Mouse (Mus musculus) midbrain, embryonic 10.5 days (tissue): ENCODE measurements around the gene Adad2. TPM values are rescaled to one million over a fixed set of nuclear protein-coding genes. Genes with fewer than 3 reads are reported as not detected.
A peak's percentile ranks its signal among the peaks of the same experiment; 100 is the strongest.

Experiments used
- DNase-seq: peaks from one replicate; pipeline ENCODE4 v3.0.0-alpha.2; 2017; ENCODE audit warnings: low spot score
- H3K27ac ChIP-seq: fragments of 300-500 bp; sonication (generic); replicated peaks from 2 replicates; pipeline ENCODE4 v1.5.1; 2016; ENCODE audit warnings: mild to moderate bottlenecking
- H3K27me3 ChIP-seq: fragments of 300-500 bp; sonication (generic); 2 replicates; pipeline ENCODE4 v1.6.1; 2016; ENCODE audit warnings: low read depth, mild to moderate bottlenecking; ENCODE audit not compliant: poor library complexity, severe bottlenecking
- H3K36me3 ChIP-seq: fragments of 300-500 bp; sonication (generic); 2 replicates; pipeline ENCODE4 v1.6.1; 2016; ENCODE audit warnings: mild to moderate bottlenecking, moderate library complexity
- H3K4me1 ChIP-seq: fragments of 300-500 bp; sonication (generic); 2 replicates; pipeline ENCODE4 v1.6.1; 2016
- H3K4me3 ChIP-seq: fragments of 300-500 bp; sonication (generic); 2 replicates; pipeline ENCODE4 v1.5.1; 2016; ENCODE audit warnings: mild to moderate bottlenecking, moderate library complexity
- H3K9me3 ChIP-seq: fragments of 300-500 bp; sonication (generic); replicated peaks from 2 replicates; pipeline ENCODE4 v1.6.1; 2016; ENCODE audit warnings: mild to moderate bottlenecking
- WGBS: fragments of 180-500 bp; shearing (Covaris S2); methylation state at CpG from one replicate; pipeline ENCODE4 v1.1.7; 2016; 5-methylcytosine and 5-hydroxymethylcytosine counted together
- polyA plus RNA-seq: library from polyadenylated mRNA; unstranded; fragments of >200 nt; fragmentation: Nextera tagmentation; extraction: Ambion mirVana; gene quantifications from 2 replicates; pipeline ENCODE4 v1.2.1, GENCODE M21; 2016

Gene Adad2
- polyA plus RNA-seq, 1 experiment from 2014 or later: 0.28 TPM

DNA sequence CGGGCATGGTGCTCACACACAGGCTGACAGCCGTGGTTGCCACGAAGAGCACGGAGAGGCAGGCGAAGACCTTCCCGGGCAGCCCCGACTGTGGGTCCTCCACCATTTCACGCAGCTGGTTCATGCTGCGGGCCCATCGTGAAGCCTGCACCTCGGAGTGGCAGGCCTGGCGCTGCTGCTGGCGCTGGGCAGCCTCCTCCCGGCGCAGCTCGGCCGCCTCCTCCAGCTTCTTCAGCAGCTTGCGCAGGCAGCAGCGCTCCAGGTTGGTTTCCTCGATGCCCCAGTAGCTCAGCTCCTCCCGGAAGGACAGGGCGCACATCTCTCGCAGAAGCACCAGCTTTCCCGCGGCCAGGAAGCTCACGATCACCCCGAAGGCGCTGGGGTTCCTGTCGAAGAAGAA, 20.4 kb downstream of the Adad2 start:
- no peak overlapping the region for H3K4me3 ChIP-seq
- H3K4me1 ChIP-seq: peaks cover 56% of the 10 kb centered on the region
- peaks cover 61% of the 10 kb centered on the region for H3K27me3 ChIP-seq
- no peaks in the 10 kb centered on the region for H3K36me3 ChIP-seq
- peak overlapping the region; percentile 42; the same call in 1 of the 2 replicates for H3K27ac ChIP-seq
- 49% methylated on average over 29 of the region's 29 CpGs for WGBS
- DNase-seq: no peak
- no peaks in the 10 kb centered on the region for H3K9me3 ChIP-seq

DNA sequence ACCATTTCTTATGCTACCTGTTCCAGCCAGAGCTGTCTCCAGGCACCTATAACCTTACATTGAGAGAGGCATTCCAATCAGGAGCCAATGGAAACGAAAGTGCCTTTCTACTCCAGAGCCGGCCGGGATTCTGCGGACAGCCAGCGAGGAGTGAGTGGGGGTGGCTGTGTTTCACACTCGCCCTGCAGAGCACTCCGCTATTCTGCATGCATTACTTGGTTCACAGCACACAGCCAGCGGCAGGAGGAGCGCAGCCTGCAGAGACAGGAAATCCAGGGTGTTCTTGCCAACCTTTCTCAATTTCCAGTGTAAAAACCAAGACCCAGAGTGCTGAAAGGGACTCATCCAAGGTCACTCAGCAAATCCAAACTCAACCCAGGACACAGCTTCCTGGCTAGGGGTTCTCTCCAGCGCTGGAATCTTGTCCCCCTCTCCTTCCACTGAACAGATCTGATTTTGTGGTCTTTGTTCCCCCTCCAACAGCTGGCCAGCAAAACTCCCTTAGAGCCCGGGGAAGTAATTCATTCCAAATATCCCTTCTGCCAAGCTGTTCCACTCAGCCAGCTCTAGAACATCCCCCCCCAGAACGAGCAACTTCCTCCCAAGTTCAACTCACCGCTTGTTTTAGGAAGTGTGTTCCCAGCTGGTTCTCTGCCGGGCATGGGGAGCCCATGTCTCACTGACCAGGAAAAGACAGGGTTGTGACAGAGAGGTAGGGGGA, 22.2 kb downstream of the Adad2 start:
- 22% methylated on average over 14 of the region's 14 CpGs for WGBS
- H3K27ac ChIP-seq: peak overlapping the region; percentile 76
- peak; percentile 52 for DNase-seq
- H3K9me3 ChIP-seq: no peaks in the 10 kb centered on the region
- H3K36me3 ChIP-seq: no peaks in the 10 kb centered on the region
- 0 out of 2 replicates have a peak overlapping the region, but pooled peaks have one; percentile 14 for H3K4me3 ChIP-seq
- H3K27me3 ChIP-seq: peaks cover 63% of the 10 kb centered on the region
- peaks cover 48% of the 10 kb centered on the region for H3K4me1 ChIP-seq

DNA sequence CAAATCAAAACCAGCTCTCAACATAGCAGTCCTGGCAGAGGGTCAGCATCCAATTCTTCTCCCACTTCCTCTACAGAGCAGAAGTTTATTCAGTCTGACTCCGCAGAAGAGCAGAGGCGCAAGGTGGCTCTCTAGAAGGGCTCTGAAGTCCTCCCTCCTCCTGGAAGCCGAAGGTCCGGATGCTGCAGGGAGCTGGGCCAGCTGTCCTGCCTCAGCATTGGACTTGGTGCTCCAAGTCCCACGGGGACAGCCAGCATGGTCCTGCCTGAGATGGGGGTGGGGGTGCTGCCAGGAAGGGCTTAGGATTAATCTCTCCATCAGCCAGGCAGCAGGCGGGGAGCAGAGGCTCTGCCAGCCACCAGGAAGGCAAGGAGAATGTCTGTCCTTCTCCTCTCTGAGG, 22.8 kb downstream of the Adad2 start, which contains the start of gene Kcng4:
TSS of gene Kcng4 (minus strand) at position 303 of the 400 bp plus-strand sequence.
- DNase-seq: no peak
- Histone ChIP-seq H3K4me3 (0 out of 2 replicates have a peak within 1 kb of the TSS, but pooled peaks have one; percentile 14), H3K9me3 (no peaks in the 10 kb centered on the region), H3K27ac (peak within 1 kb of the TSS; percentile 76), H3K4me1 (peaks cover 47% of the 10 kb centered on the region), H3K36me3 (no peaks in the 10 kb centered on the region), H3K27me3 (peaks cover 63% of the 10 kb centered on the region)
- 38% methylated on average over 6 of the region's 6 CpGs for WGBS

DNA sequence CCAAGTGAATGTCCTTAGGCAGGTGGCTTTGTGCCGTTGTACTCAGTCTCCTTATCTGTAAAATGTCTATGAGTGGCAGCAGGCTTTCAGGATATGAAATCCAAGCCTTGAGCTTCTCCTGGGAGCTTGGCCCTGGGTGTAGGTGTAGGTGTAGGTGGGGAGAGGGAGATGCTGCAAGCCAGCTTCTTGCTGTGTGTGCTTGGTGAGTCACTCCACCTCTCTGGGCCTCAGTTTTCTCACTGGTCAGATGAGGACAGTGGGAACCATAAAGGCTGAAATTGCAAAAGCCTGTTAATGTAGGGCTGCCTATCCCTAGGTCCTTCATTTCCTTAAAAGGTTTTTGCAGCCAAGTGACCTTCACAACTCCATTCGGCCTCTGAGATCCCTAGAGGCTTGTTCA, 23.4 kb downstream of the Adad2 start:
- peaks cover 41% of the 10 kb centered on the region for H3K4me1 ChIP-seq

DNA sequence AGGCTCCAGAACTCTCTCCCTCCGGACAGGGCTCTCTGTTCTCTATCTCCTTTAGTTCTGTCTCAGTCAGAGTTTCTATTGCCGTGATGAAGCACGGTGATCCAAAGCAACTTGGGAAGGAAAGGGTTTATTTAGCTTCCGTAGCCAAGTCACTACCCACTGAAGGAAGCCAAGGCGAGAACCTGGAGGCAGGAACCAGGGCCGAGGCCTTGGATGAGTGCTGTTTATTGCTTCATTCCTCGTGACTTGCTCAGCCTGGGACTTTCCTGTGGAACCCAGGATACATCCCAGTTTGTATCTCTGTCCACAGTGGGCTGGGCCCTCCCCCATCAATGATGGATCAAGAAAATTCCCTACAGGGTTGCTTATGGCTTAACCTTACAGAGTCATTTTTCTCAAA, 24.2 kb downstream of the Adad2 start:
- WGBS: 74% methylated on average over 7 of the region's 7 CpGs
- no peak for DNase-seq
- Histone ChIP-seq H3K9me3 (no peaks in the 10 kb centered on the region), H3K27ac (no peak overlapping the region), H3K36me3 (no peaks in the 10 kb centered on the region), H3K4me1 (peaks cover 37% of the 10 kb centered on the region), H3K4me3 (no peak overlapping the region), H3K27me3 (peaks cover 61% of the 10 kb centered on the region)

More for the DNA sequence above, 23.4 kb downstream of the Adad2 start:
- no peak for DNase-seq
- no peaks in the 10 kb centered on the region for H3K9me3 ChIP-seq
- no peaks in the 10 kb centered on the region for H3K36me3 ChIP-seq
- peak overlapping the region; percentile 76 for H3K27ac ChIP-seq
- WGBS: 68% methylated on average over 2 of the region's 2 CpGs
- H3K4me3 ChIP-seq: no peak overlapping the region
- peaks cover 63% of the 10 kb centered on the region for H3K27me3 ChIP-seq

DNA sequence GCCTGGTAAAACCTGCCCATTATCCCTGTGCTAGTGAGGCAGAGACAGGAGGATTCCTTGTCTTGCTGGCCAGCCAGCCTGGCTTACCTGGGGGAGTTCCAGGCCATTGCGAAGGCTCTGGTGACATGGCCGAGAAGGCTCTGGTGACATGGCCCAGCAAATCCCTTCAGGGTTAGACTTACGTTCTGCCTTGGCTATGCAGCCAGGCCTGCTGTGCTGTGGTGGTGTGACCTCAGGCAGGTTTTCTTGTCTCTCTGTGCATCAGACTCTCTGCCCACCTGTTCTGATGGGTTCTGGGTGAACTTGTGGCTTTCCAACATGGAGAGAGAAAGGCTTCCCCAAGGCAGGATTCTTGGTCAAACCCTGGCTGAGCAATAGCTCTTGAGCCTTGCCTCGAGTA, 24.8 kb downstream of the Adad2 start:
- 89% methylated on average over 4 of the region's 4 CpGs for WGBS
- Histone ChIP-seq H3K36me3 (no peaks in the 10 kb centered on the region), H3K4me1 (peaks cover 37% of the 10 kb centered on the region), H3K4me3 (no peak overlapping the region), H3K27me3 (peaks cover 54% of the 10 kb centered on the region), H3K9me3 (no peaks in the 10 kb centered on the region), H3K27ac (no peak overlapping the region; the same call in 1 of the 2 replicates)
- DNase-seq: no peak

DNA sequence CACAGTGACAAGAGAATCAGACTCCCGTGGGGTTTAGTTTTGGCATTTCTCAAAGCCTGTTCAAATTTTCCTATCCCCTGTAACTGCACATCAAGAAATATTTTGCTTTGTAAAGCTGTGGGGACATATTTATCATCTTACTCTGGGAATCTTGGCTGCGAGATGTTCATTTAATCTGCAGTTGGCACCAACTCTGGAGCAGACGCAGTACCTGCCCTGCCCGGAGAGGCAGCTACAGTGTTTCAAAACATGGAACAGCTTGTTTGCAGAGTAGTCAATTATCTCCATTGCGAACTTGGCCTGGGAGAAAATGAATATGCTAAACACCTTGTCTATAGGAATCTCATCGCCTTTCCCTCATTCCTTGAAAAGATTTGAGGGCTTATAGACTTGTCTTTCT, 25.7 kb downstream of the Adad2 start:
- Histone ChIP-seq H3K36me3 (no peaks in the 10 kb centered on the region), H3K27ac (no peak overlapping the region), H3K4me1 (peaks cover 29% of the 10 kb centered on the region), H3K27me3 (peaks cover 46% of the 10 kb centered on the region), H3K9me3 (no peaks in the 10 kb centered on the region), H3K4me3 (no peak overlapping the region)
- no peak for DNase-seq
- WGBS: 86% methylated on average over 6 of the region's 6 CpGs

DNA sequence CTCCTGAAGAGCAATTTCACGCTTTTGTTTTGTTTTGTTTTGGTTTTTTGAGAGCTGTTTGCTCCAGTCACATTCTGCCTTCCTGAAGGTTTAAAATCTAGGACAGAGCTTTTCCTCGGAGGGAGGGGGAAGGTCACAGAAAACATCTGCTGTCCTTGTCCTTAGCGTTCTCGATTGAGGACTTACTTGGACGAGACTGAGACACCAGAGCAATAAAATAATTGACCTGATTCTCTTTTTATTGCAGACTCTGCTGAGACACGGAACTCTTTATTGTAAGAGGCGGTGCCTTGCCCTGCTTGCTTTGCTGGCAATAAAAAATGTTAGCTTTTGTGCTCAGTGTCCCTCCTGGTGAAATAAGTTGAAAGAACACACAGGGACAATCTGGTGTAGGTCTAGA, 27.3 kb downstream of the Adad2 start:
- 83% methylated on average over 7 of the region's 7 CpGs for whole genome bisulfite sequencing
- Histone ChIP-seq H3K4me1 (peaks cover 21% of the 10 kb centered on the region), H3K36me3 (no peaks in the 10 kb centered on the region), H3K4me3 (no peak overlapping the region), H3K27ac (no peak overlapping the region), H3K27me3 (peaks cover 30% of the 10 kb centered on the region), H3K9me3 (no peaks in the 10 kb centered on the region)
- no peak for DNase-seq

DNA sequence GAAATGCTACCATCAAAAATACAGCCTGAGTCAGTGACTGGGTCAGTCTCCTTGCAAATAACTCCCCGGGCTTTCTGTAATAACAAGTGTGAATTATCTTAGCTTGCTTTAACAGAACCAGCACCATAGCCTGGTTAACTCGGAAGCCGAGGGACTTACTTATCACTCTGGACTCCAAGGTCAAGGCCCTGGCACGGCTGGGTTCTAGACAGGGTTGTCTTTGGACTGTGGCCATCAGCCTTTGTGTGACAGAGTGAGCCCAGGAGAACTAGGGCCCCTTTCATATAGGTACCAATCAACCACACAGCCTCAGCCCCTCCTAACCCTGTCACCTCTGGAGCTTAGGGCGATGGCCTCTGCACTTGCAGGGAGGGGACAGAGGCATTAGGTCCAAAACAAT, 28.5 kb downstream of the Adad2 start:
- no peak for DNase-seq
- Histone ChIP-seq H3K4me3 (no peak overlapping the region), H3K27ac (no peak overlapping the region), H3K9me3 (no peaks in the 10 kb centered on the region), H3K36me3 (no peaks in the 10 kb centered on the region), H3K27me3 (peaks cover 18% of the 10 kb centered on the region), H3K4me1 (peaks cover 14% of the 10 kb centered on the region)
- WGBS: 84% methylated on average over 5 of the region's 5 CpGs

DNA sequence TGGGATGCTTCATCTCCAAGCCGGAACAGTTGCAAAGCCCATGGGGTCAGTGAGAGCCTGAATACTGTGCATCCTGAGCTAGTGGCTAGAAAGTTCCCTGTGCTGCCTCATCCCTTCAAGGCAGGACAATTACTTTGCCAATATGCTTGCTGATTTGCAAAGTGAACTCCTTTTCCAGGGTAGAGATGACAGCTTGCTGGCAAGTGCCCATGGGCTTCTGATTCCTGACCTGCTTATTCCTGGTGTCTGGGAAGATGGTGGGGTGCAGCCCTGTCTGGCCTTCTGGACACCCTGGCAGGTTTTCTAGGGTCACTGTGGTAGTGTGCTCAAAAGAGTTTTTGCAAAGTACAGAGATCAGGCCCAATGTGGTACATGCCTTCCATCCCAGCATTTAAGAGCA, 30.4 kb downstream of the Adad2 start:
- Histone ChIP-seq H3K4me3 (no peak overlapping the region), H3K36me3 (no peaks in the 10 kb centered on the region), H3K4me1 (peaks cover 6% of the 10 kb centered on the region; the same call in 1 of the 2 replicates), H3K9me3 (peaks cover 5% of the 10 kb centered on the region; the same call in 1 of the 2 replicates), H3K27me3 (0 out of 2 replicates have a peak, but pooled peaks cover under 1% of the 10 kb centered on the region), H3K27ac (no peak overlapping the region)
- 87% methylated on average over 1 of the region's 1 CpGs for WGBS
- DNase-seq: no peak

DNA sequence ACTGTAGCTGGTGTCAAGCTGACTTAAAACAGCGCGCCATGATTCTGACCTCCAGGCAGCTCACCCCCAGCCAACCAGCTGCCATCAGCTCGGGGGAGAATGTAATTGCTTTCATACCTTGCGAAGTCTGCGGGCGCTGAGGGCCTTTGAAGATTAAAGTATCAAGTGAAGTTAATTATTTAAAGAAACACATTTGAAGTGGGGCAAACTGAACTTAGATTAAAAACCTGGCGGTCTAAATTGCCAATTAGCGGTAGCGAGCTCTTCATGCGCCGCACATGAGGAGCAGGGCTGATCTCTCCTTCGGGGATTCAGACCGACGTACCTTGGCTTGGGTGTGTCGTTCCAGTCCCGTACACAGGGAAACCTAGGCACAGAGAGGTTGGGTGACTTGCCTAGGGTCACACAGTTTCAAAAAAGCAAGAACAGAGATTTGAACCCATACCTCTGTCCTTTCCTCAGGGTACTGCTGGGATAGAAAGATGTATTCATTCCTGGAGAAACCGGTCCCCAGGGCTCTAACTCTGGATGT, 31.9 kb downstream of the Adad2 start:
- Histone ChIP-seq H3K27me3 (no peaks in the 10 kb centered on the region), H3K4me3 (no peak overlapping the region), H3K9me3 (peaks cover 5% of the 10 kb centered on the region; the same call in 1 of the 2 replicates), H3K36me3 (no peaks in the 10 kb centered on the region), H3K4me1 (peaks cover 6% of the 10 kb centered on the region; the same call in 1 of the 2 replicates), H3K27ac (no peak overlapping the region)
- DNase-seq: no peak
- WGBS: 87% methylated on average over 17 of the region's 17 CpGs

DNA sequence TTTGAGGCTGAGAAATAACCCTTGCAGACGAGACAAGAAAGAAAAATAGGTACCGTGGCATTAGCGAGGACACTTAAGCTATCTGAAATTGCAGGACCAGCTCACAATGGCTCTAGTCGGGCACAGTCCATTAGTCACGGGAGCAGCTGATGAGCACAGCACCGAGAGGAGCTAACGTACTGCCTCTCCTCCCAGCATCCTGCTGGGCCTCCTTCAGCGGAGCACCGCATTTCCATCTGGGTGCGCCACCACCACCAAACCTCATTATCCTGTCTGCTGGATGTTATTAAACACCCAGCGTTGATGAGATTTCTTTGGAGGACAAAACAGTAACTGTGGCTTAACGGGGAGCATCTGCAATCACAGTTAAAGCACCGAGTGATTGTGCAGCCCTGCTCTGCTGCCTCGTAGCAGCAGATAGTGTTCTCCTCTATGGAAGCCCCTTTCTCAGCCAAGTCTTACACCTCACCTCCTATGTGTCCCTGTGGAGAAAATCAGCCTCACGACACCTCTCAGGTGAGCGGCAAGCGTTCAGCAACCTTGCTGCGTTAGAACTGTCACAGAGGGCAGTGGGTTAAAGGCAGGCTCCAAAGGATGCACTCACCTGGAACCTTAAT, 32.5 kb downstream of the Adad2 start:
- H3K4me1 ChIP-seq: peaks cover 6% of the 10 kb centered on the region; the same call in 1 of the 2 replicates
- DNase-seq: no peak
- H3K9me3 ChIP-seq: peaks cover 5% of the 10 kb centered on the region; the same call in 1 of the 2 replicates
- H3K27ac ChIP-seq: no peak overlapping the region
- 75% methylated on average over 18 of the region's 18 CpGs for WGBS
- H3K36me3 ChIP-seq: no peaks in the 10 kb centered on the region
- no peak overlapping the region for H3K4me3 ChIP-seq
- H3K27me3 ChIP-seq: no peaks in the 10 kb centered on the region

DNA sequence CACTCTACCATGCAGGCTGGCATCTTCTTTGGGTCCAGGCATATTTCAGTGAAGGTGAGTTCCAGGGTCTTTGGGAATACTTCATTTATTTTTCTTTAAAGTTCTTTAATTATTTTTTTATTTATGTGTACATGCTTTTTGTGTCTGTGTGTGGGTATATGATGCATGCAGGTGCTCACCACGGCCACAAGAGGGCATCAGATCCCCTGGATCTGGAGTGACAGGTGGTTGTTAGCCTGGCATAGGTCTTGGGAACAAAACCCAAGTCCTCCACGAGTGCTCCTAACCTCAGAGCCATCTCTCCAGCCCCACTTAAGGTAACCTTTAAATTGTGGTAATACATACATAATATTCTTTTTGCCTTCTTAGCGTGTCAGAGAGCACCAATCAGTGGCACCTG, 33.6 kb downstream of the Adad2 start:
- no peak for DNase-seq
- no peaks in the 10 kb centered on the region for H3K27me3 ChIP-seq
- H3K9me3 ChIP-seq: peaks cover 5% of the 10 kb centered on the region; the same call in 1 of the 2 replicates
- WGBS: 80% methylated on average over 3 of the region's 3 CpGs
- peaks cover 8% of the 10 kb centered on the region; the same call in 1 of the 2 replicates for H3K4me1 ChIP-seq
- no peak overlapping the region for H3K4me3 ChIP-seq
- H3K36me3 ChIP-seq: no peaks in the 10 kb centered on the region
- no peak overlapping the region for H3K27ac ChIP-seq
